Mouse (Mus musculus) embryonic stem cell, embryonic (primary cell): ENCODE results near the gene Ttyh3.

Source experiments
- CTCF ChIA-PET, 4 experiments: fragments of 300-600 bp in 2 of 4; fragments of 350-600 bp in 2 of 4; sonication (Branson Sonifier 250); formaldehyde crosslinking; loops; one replicate each; lab custom pipeline; 2022; ENCODE audit warnings: inconsistent platforms in 2 of 4; lab: Charles Lee
- POLR2A ChIA-PET, 4 experiments: fragments of 300-600 bp in 2 of 4; fragments of 350-600 bp in 2 of 4; sonication (Branson Sonifier 250); formaldehyde crosslinking; loops; one replicate each; lab custom pipeline; 2022; ENCODE audit warnings: antibody characterized with exemption in 4 of 4, inconsistent platforms in 1 of 4; lab: Charles Lee

Ttyh3 gene

GRCm38 (mm10) chr5:140610273-140611011 lies 38.4 kb downstream of the Ttyh3 start:
- POLR2A ChIA-PET: interaction anchor here in 3 of 4 experiments (0.7 to 2.0 kb wide), 20 partner anchors 11 to 220 kb away, joined by 3 to 21 read pairs (median 4); partner anchors contain the start of genes Brat1 (in 2 of the 3), Chst12 (in 1 of the 3), Eif3b (in 1 of the 3) and Grifin (in 1 of the 3)
- CTCF ChIA-PET: interaction anchor here in 3 of 4 experiments (0.6 to 3.1 kb wide), 10 partner anchors 13 to 1892 kb away, joined by 3 to 16 read pairs (median 4); no protein-coding TSS in a partner anchor

DNA sequence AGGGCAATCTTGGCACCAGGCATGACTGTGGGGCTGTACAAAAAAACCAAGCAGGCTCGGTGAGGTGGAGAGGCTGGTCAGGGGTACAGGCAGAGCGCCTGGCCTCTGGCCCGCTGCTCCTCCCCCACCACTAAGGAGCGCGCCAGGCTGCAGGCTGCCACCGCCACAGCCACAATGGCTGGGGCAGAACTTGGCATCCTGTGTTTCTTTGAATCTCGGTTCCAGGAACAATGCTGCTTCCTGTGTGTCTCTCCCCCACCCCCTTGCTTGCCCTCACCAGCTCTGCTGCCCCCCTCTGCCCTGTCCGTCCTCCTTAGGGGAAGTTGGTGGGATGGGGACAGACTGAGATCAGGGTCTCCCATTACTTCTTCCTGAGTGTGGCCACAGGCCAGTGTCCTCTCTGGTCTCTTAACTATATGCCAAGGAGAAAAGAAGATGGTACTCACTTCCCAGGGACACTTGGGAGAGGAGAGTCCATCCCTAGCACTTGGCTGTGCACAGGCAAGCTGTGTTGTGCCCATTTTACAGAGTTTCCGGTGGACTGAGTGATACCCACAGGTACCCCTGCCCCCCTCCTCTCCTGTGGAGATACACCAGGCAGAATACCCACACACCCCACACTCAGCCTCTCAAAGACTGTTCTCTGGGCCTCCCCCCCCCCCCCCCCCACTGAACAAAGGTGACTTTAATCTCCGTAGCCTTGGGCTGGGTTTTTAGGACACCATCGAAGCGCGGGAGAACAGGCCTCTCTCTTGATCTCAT lies 39.1 kb downstream of the Ttyh3 start:
- ChIA-PET CTCF (interaction anchor here in 1 of 4 experiments (0.8 kb wide), 1 partner anchor 58 kb away, joined by 3 read pairs; no protein-coding TSS in a partner anchor), POLR2A (interaction anchor here in 1 of 4 experiments (0.7 kb wide), 1 partner anchor 133 kb away, joined by 3 read pairs; no protein-coding TSS in a partner anchor)

GRCm38 (mm10) chr5:140608634-140609015 lies 40.2 kb downstream of the Ttyh3 start:
- CTCF ChIA-PET: interaction anchor here in 1 of 4 experiments (2.3 kb wide), 1 partner anchor 10 kb away, joined by 6 read pairs; no protein-coding TSS in a partner anchor

DNA sequence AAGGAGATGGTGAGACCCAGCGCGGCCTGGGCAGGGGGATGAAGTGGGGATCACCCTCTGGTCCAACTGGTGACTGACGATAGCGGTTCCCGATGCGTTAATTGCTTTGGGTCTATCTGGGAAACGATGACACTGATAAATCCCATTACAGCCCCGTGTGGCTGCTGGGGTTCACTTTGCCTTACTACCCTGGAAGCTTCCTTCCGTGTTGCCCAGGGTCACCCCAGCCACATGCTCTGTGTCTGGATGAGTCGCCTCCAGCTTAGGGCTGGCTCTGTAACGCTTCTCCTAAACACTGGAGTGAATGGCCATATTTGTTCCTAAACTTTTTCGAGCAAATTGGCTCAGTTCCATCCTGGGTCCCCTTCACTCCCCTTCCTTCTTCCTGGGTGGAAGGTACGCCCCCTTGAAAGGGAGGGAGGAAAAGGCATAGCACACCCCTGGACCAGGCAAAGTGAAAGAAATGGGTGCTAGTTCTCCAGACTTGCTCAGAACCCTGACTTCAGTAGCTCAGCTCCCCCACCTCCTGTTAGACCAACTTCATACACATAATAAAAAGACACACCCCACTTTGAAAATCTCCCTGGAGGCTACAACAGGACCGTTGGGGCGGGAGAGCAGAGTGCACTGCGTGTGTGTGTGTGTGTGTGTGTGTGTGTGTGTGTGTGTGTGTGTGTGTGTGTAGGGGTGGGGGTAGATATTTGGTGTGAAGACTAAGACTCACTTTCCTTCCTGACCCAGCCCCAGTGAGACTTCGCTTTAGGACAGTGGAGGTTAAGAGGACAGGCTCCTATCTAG lies 40.8 kb downstream of the Ttyh3 start:
- CTCF ChIA-PET: interaction anchor here in 2 of 4 experiments (0.5 to 2.3 kb wide), 7 partner anchors 11 to 666 kb away, joined by 3 to 7 read pairs (median 3); no protein-coding TSS in a partner anchor

More at GRCm38 (mm10) chr5:140608634-140609015, 40.2 kb downstream of the Ttyh3 start:
- POLR2A ChIA-PET: interaction anchor here in 2 of 4 experiments (1.4 to 2.9 kb wide), 4 partner anchors 12 to 58 kb away, joined by 3 to 16 read pairs (median 8); no protein-coding TSS in a partner anchor

DNA sequence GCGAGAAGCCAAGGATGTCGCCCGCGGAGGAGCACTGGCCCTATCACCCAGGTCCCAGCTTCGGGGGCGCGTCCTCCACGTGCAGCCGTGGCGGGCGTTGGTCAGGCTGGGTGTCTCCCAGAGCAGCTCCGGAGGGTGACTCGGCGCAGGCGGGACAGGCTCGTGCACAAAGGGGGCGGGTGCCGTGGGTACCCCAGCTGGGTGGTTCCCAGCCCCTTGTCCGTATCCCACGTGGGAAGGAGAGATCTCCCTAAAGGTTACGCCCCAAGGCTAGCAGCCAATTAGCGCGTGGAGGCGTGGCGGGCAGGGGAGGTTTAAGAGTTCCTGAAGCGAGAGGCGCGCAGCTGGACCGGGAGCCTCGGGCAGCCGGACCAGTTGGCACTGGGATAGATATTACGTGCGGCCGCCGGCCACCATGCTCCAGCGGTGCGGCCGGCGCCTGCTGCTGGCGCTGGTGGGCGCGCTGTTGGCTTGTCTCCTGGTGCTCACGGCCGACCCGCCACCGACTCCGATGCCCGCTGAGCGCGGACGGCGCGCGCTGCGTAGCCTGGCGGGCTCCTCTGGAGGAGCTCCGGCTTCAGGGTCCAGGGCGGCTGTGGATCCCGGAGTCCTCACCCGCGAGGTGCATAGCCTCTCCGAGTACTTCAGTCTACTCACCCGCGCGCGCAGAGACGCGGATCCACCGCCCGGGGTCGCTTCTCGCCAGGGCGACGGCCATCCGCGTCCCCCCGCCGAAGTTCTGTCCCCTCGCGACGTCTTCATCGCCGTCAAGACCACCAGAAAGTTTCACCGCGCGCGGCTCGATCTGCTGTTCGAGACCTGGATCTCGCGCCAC lies 41.6 kb downstream of the Ttyh3 start, which contains the start of gene Lfng:
Gene Lfng (plus strand): TSS at position 320 of the 835 bp plus-strand sequence.
- POLR2A ChIA-PET: interaction anchor here in 3 of 4 experiments (0.6 to 3.7 kb wide), 25 partner anchors 9 to 662 kb away, joined by 3 to 18 read pairs (median 3); partner anchors contain the start of genes Eif3b (in 3 of the 3), Gna12 (in 1 of the 3), Iqce (in 1 of the 3) and Snx8 (in 1 of the 3)
- CTCF ChIA-PET: interaction anchor here in 3 of 4 experiments (1.0 to 2.3 kb wide), 8 partner anchors 12 to 283 kb away, joined by 3 to 7 read pairs (median 4); no protein-coding TSS in a partner anchor

More for the DNA sequence above, 40.8 kb downstream of the Ttyh3 start:
- POLR2A ChIA-PET: interaction anchor here in 2 of 4 experiments (0.7 to 3.7 kb wide), 15 partner anchors 8 to 274 kb away, joined by 3 to 18 read pairs (median 5); partner anchors contain the start of genes Eif3b (in 2 of the 2), Gna12 (in 1 of the 2) and Snx8 (in 1 of the 2)

DNA sequence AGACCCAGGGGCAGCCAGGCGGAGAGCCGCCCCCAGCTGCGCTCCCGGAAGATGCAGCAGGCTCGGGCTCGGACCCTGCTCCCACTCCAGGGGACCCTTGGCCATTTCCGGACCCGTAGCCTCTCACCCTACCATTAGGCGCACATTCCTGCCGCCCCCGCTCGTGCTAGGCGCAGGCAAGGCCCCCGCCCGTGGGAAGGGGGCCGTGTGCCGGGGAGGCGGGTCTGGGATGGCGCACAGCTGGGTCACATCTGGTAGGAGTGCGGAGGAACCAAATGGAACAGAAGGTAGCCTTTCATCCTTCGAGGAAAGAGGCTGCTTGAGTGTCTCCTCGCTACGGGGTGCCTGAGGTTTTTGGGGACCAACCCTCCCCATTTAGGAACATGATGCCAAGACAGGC lies 42.4 kb downstream of the Ttyh3 start:
- ChIA-PET CTCF (interaction anchor here in 2 of 4 experiments (1.0 to 2.3 kb wide), 5 partner anchors 12 to 284 kb away, joined by 3 to 7 read pairs (median 4); no protein-coding TSS in a partner anchor), POLR2A (interaction anchor here in 3 of 4 experiments (0.6 to 3.7 kb wide), 20 partner anchors 8 to 878 kb away, joined by 3 to 18 read pairs (median 4); partner anchors contain the start of genes Eif3b (in 1 of the 3), Gna12 (in 1 of the 3), Iqce (in 1 of the 3) and Ttyh3 (in 1 of the 3))

DNA sequence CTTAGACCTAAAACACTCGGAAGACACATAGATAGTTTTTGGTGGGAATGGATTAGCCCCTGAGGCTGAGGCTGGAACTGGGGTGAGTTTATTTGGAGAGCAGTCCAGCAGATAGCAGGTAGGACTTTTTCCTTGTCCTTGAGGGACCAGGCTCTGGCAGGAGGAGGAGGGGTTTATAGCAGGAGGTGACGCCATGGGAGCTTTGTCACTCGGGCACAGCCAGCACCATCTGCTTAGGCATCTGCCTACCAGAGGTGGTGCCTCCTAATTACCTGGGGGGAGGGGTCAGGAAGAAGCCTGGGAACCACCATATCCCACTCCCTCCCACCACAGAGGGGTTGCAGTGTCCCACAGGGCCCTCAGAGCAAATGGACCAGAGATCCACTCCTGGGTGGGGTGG lies 43.6 kb downstream of the Ttyh3 start:
- ChIA-PET POLR2A (interaction anchor here in 2 of 4 experiments (0.7 to 3.7 kb wide), 2 partner anchors 11 to 16 kb away, joined by 3 to 18 read pairs; no protein-coding TSS in a partner anchor), CTCF (no interaction called here)

DNA sequence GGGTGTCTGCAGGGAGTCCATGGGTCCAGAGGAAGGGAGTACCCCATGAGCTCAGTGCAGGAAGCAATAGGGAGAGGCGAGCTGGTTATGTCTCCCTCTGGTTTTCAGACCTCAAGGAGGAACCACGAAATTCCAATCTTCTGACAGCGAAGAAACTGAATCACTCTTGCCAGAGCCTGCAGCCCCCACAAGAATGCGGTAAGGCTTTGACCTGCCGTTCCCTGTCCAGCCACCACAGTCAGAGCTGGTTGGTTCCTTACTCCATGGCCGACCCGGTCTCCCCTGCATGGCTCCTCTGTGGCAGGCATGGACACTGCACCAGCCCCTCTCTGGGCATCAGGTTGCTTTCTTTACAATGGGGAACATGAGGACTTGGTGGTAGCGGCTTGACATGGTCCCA lies 44.4 kb downstream of the Ttyh3 start:
- ChIA-PET CTCF (interaction anchor here in 1 of 4 experiments (0.6 kb wide), 1 partner anchor 312 kb away, joined by 5 read pairs; no protein-coding TSS in a partner anchor), POLR2A (interaction anchor here in 2 of 4 experiments (0.6 to 3.7 kb wide), 2 partner anchors 15 to 51 kb away, joined by 3 to 18 read pairs; no protein-coding TSS in a partner anchor)

DNA sequence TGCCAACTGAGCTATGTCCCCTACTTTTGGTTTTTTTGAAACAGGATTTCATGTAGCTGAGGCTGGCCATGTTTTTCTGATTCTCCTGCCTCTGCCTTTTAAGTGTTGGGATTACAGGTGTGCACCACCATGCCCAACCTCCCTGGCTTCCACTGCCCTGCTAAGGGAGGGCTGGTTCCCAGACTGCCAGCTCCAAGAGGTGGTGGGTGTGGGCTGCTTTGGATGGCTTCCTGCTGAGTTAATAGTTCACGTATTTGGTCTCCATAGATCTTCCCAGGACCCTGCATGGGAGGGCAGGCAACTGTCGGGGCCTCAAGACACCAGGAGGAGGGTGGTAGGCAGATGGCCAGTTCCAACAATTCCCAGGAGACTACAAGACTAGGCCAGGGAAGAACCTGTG lies 46.3 kb downstream of the Ttyh3 start:
- ChIA-PET POLR2A (interaction anchor here in 2 of 4 experiments (0.5 to 1.1 kb wide), 2 partner anchors 13 to 995 kb away, joined by 3 read pairs; no protein-coding TSS in a partner anchor), CTCF (no interaction called here)

DNA sequence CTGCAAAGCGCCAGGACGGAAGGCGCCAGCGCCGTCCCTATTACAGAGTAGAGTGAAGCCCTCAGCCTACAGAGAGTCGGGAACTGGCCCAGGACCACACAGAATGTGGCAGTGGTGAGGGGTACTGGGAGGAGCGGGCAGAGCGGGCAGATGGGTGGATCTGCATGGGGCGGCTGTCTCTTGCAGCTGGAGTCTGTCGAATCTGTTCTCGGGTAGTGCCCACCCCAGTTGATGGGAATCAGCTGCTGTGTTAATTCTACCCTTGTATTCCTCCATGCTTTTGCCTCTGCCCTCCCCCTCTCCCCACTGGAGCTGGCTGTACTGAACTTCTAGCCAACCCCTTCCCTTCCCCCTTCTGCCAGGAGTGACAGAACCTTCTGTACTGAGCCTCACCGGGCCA lies 47.1 kb downstream of the Ttyh3 start:
- ChIA-PET POLR2A (interaction anchor here in 2 of 4 experiments (0.5 to 0.7 kb wide), 2 partner anchors 34 to 996 kb away, joined by 3 read pairs; no protein-coding TSS in a partner anchor), CTCF (interaction anchor here in 1 of 4 experiments (0.7 kb wide), 1 partner anchor 92 kb away, joined by 7 read pairs; no protein-coding TSS in a partner anchor)

- ChIA-PET CTCF (interaction anchor here in 3 of 4 experiments (0.6 to 1.3 kb wide), 4 partner anchors 10 to 64 kb away, joined by 3 read pairs; no protein-coding TSS in a partner anchor), POLR2A (interaction anchor here in 1 of 4 experiments (2.0 kb wide), 1 partner anchor 11 kb away, joined by 6 read pairs; no protein-coding TSS in a partner anchor)
Measured at GRCm38 (mm10) chr5:140599939-140600338, 48.9 kb downstream of the Ttyh3 start.

- CTCF ChIA-PET: interaction anchor here in 2 of 4 experiments (0.6 to 0.8 kb wide), 3 partner anchors 31 to 191 kb away, joined by 3 to 5 read pairs (median 3); no protein-coding TSS in a partner anchor
- POLR2A ChIA-PET: interaction anchor here in 1 of 4 experiments (0.8 to 2.0 kb wide), 2 partner anchors 10 to 14 kb away, joined by 3 to 11 read pairs; partner anchors contain the start of gene Lfng
Measured at GRCm38 (mm10) chr5:140597787-140598186, 51.0 kb downstream of the Ttyh3 start.

DNA sequence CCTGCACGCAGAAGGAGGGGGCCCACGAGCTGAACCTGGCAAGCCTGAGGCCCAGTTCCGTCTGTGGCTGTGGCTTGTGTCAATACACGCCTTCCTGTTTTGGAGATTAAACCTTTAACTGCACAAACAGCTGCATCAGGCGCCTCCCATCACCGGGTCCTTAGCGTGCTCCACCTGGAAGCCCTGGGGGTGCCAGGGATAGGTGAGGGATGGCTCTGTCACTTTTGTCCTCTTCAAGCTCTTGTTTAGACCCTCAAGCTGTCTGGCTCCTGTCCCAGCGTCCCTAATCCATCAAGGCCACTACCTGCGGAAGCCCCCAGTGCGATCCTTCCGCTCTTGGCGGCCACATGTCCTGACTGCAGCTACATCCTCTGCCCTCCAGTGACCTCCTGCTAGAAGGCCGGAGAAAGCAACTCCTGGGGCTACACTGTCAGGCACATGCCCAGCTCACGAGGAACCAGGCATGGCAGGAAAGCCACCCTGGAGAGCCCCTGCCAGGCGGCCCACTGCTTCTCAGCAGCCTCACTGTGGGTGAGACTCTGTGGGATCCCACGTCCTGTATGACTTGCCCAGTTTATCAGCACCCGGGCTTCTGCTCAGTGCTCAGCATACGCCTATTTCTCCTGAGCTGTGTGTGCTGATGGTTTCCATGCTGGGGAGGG lies 51.8 kb downstream of the Ttyh3 start:
- ChIA-PET POLR2A (interaction anchor here in 1 of 4 experiments (0.8 to 2.0 kb wide), 3 partner anchors 10 to 14 kb away, joined by 3 to 11 read pairs (median 3); partner anchors contain the start of gene Lfng), CTCF (interaction anchor here in 2 of 4 experiments (0.9 to 1.5 kb wide), 3 partner anchors 14 to 57 kb away, joined by 3 to 5 read pairs (median 4); no protein-coding TSS in a partner anchor)

- ChIA-PET CTCF (interaction anchor here in 2 of 4 experiments (0.9 to 1.5 kb wide), 3 partner anchors 15 to 56 kb away, joined by 3 to 5 read pairs (median 4); no protein-coding TSS in a partner anchor), POLR2A (interaction anchor here in 1 of 4 experiments (1.2 kb wide), 1 partner anchor 12 kb away, joined by 3 read pairs; no protein-coding TSS in a partner anchor)
Measured at GRCm38 (mm10) chr5:140596426-140596825, 52.4 kb downstream of the Ttyh3 start.
